In genomic region chr7:109865370-109866229, GRCm38 (mm10) we compare ENCODE assay signal across 8 mouse cellular contexts. TPM values are rescaled to one million over a fixed set of nuclear protein-coding genes. Genes with fewer than 3 reads are reported as not detected.
A peak's percentile ranks its signal among the peaks of the same experiment; 100 is the strongest.
DNase-seq lines count a peak whose midpoint lies in the region; ATAC-seq lines count a peak whose summit lies in the region.

Scube2 (minus strand) TSS chr7:109865679.

- 2% methylated on average over 54 of the region's 69 CpGs for WGBS in embryonic facial prominence, embryonic 13.5 days
- under 1% methylated on average over 44 of the region's 69 CpGs for WGBS in hindbrain, embryonic 11.5 days
- WGBS in liver, embryonic 13.5 days (ENCODE audit: insufficient replicate concordance): 2% methylated on average over 59 of the region's 69 CpGs
- 1% methylated on average over 50 of the region's 69 CpGs for WGBS in neural tube, embryonic 14.5 days

- H3K4me3 ChIP-seq in embryonic facial prominence, embryonic 13.5 days: peak within 1 kb of the TSS; percentile 60
- H3K4me3 ChIP-seq in hindbrain, embryonic 11.5 days (ENCODE audit: low read depth, low read length): peak within 1 kb of the TSS; percentile 68
- peak within 1 kb of the TSS; percentile 60 for H3K4me3 ChIP-seq in liver, embryonic 13.5 days (replicated peaks)
- H3K4me3 ChIP-seq in neural tube, embryonic 14.5 days (ENCODE audit: low read depth, low read length): peak within 1 kb of the TSS; percentile 57

- no peaks in the 10 kb centered on the region for H3K36me3 ChIP-seq in embryonic facial prominence, embryonic 13.5 days
- H3K36me3 ChIP-seq in hindbrain, embryonic 11.5 days (ENCODE audit: control insufficient read depth, insufficient read depth, low read length): no peaks in the 10 kb centered on the region
- H3K36me3 ChIP-seq in liver, embryonic 13.5 days: no peaks in the 10 kb centered on the region
- no peaks in the 10 kb centered on the region for H3K36me3 ChIP-seq in neural tube, embryonic 14.5 days (ENCODE audit: control insufficient read depth, insufficient read depth, low read length)

- H3K27me3 ChIP-seq in embryonic facial prominence, embryonic 13.5 days: peaks cover 36% of the 10 kb centered on the region
- peaks cover 6% of the 10 kb centered on the region; the same call in 1 of the 2 replicates for H3K27me3 ChIP-seq in hindbrain, embryonic 11.5 days (ENCODE audit: control insufficient read depth, insufficient read depth, low read length)
- peaks cover 68% of the 10 kb centered on the region for H3K27me3 ChIP-seq in liver, embryonic 13.5 days
- H3K27me3 ChIP-seq in neural tube, embryonic 14.5 days (ENCODE audit: control insufficient read depth, insufficient read depth, low read length): no peaks in the 10 kb centered on the region

- H3K9ac ChIP-seq in embryonic facial prominence, embryonic 13.5 days: peak within 1 kb of the TSS; percentile 75
- H3K9ac ChIP-seq in hindbrain, embryonic 11.5 days (ENCODE audit: low read depth, low read length): peak within 1 kb of the TSS; percentile 69
- H3K9ac ChIP-seq in liver, embryonic 13.5 days: peak within 1 kb of the TSS; percentile 41; the same call in 1 of the 2 replicates
- peak within 1 kb of the TSS; percentile 61 for H3K9ac ChIP-seq in neural tube, embryonic 14.5 days (replicated peaks; ENCODE audit: low read depth, low read length)

- no peak within 1 kb of the TSS for H3K27ac ChIP-seq in embryonic facial prominence, embryonic 13.5 days
- H3K27ac ChIP-seq in hindbrain, embryonic 11.5 days (ENCODE audit: low read depth, low read length): 0 out of 2 replicates have a peak within 1 kb of the TSS, but pooled peaks have one; percentile 33
- H3K27ac ChIP-seq in liver, embryonic 13.5 days: no peak within 1 kb of the TSS
- H3K27ac ChIP-seq in neural tube, embryonic 14.5 days (ENCODE audit: low read depth, low read length): no peak within 1 kb of the TSS

- peaks cover 9% of the 10 kb centered on the region; the same call in 1 of the 2 replicates for H3K4me1 ChIP-seq in embryonic facial prominence, embryonic 13.5 days
- peaks cover 3% of the 10 kb centered on the region; the same call in 1 of the 2 replicates for H3K4me1 ChIP-seq in hindbrain, embryonic 11.5 days (replicated peaks; ENCODE audit: control insufficient read depth, insufficient read depth, low read length)
- peaks cover 9% of the 10 kb centered on the region; the same call in 1 of the 2 replicates for H3K4me1 ChIP-seq in liver, embryonic 13.5 days (replicated peaks)
- peaks cover 8% of the 10 kb centered on the region for H3K4me1 ChIP-seq in neural tube, embryonic 14.5 days (ENCODE audit: control insufficient read depth, insufficient read depth, low read length)

- H3K4me2 ChIP-seq in embryonic facial prominence, embryonic 13.5 days: peak within 1 kb of the TSS; percentile 96
- H3K4me2 ChIP-seq in hindbrain, embryonic 11.5 days (replicated peaks; ENCODE audit: low read depth, low read length): peak within 1 kb of the TSS; percentile 97
- peak within 1 kb of the TSS; percentile 77 for H3K4me2 ChIP-seq in liver, embryonic 13.5 days
- peak within 1 kb of the TSS; percentile 97 for H3K4me2 ChIP-seq in neural tube, embryonic 14.5 days (ENCODE audit: low read depth, low read length)

- peak; percentile 52; the same call in 1 of the 2 replicates for ATAC-seq in embryonic facial prominence, embryonic 13.5 days (ENCODE audit: insufficient number of reproducible peaks, insufficient read depth, low FRiP score, low TSS enrichment, low read depth)
- ATAC-seq in hindbrain, embryonic 11.5 days (ENCODE audit: low FRiP score): peak; percentile 81
- ATAC-seq in liver, embryonic 13.5 days (ENCODE audit: low read depth): peak; percentile 71
- peak; percentile 83 for ATAC-seq in neural tube, embryonic 14.5 days (ENCODE audit: low read depth)
- no peak for ATAC-seq in inflammation-experienced regulatory T-cells, adult 6 months

- peak; percentile 22 for DNase-seq in ovary, postnatal 10 days (ENCODE audit: low spot score)
- no peak for DNase-seq in ovary, postnatal 14 days (ENCODE audit: low spot score)
- peak; percentile 69 for DNase-seq in hindbrain, embryonic 11.5 days (ENCODE audit: low spot score)
- DNase-seq in liver, embryonic 13.5 days: no peak
- DNase-seq in layer of hippocampus, postnatal 25 days (ENCODE audit: extremely low spot score in 1 of 2, low spot score in 1 of 2): no peak

- no peaks in the 10 kb centered on the region for H3K9me3 ChIP-seq in embryonic facial prominence, embryonic 13.5 days
- no peaks in the 10 kb centered on the region for H3K9me3 ChIP-seq in hindbrain, embryonic 11.5 days (ENCODE audit: control insufficient read depth, low read length)
- no peaks in the 10 kb centered on the region for H3K9me3 ChIP-seq in liver, embryonic 13.5 days (replicated peaks)
- H3K9me3 ChIP-seq in neural tube, embryonic 14.5 days (ENCODE audit: control insufficient read depth, low read length): no peaks in the 10 kb centered on the region

RNA-seq across cellular contexts. Expression of gene Scube2, which starts in this region (rescaled TPM):
- polyA plus RNA-seq in embryonic facial prominence, embryonic 13.5 days (2015; fragmentation: Nextera tagmentation; extraction: Ambion mirVana): 1.4 and 1.5 TPM in 2 replicates
- 3.2 and 4.3 TPM in 2 replicates for polyA plus RNA-seq in hindbrain, embryonic 11.5 days (2014; fragmentation: Nextera tagmentation; extraction: Ambion mirVana)
- 0.06 and 0.14 TPM in 2 replicates for polyA plus RNA-seq in liver, embryonic 13.5 days (2015; fragmentation: Nextera tagmentation; extraction: Ambion mirVana)
- 3.3 and 3.5 TPM in 2 replicates for polyA plus RNA-seq in neural tube, embryonic 14.5 days (2014; fragmentation: Nextera tagmentation; extraction: Ambion mirVana)
- polyA plus RNA-seq in inflammation-experienced regulatory T-cells, adult 6 months (2017; shearing (Covaris generic)): not detected
- under 1 TPM; 0.84 to 0.94 TPM for total RNA-seq in layer of hippocampus, postnatal 25 days (2021)

Comparison
In these comparisons a context has a peak if more than half of its experiments do, and no peak if none do; other contexts are left out.
1. DNase-seq: peak in ovary, postnatal 10 days (single experiment) and hindbrain, embryonic 11.5 days (single experiment); none in ovary, postnatal 14 days (single experiment), liver, embryonic 13.5 days (single experiment) and layer of hippocampus, postnatal 25 days (0 of 2).
2. Peak in ATAC-seq, H3K4me3 ChIP-seq, H3K9ac ChIP-seq and H3K4me2 ChIP-seq in liver, embryonic 13.5 days; RNA of the gene not detected or under 1 TPM.
3. Peak in every context shown above with its lines, with median percentiles within 50 percentile points of each other: H3K4me2 ChIP-seq, H3K4me3 ChIP-seq and H3K9ac ChIP-seq.